Mouse (Mus musculus): ENCODE data around the gene Cacna1h. TPM values are rescaled to one million over a fixed set of nuclear protein-coding genes. Genes with fewer than 3 reads are reported as not detected.

The Cacna1h gene
- polyA plus RNA-seq, 1 experiment from 2014 or later = 13.8 TPM

- WGBS = 84% methylated on average over 6 of the region's 6 CpGs
- no peak for ATAC-seq (replicated peaks)
- H3K4me3 ChIP-seq = no peak overlapping the region
These were observed 7.8 kb upstream of the Cacna1h start for GRCm38 (mm10) chr17:25441417-25441816.

DNA sequence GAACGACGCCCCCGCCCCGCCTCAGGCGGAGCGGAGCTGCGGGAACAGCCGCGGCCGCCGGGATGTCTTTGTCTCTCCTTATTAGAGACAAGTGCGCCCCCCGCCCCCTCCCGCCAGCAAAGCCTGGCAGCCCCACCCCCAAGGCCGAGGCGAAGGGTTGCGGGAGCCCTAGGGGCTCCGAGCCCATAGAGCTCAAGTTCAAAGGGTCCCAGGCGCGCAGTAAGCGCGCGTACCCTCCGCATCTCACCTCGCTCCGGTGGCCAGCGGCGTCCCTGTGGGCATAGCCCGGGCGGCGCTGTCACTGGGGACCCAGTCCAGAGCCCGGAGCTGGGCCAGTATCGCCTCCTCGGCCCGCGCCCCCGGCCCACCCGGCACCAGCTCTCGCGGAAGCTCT lies 363 bp downstream of the Cacna1h start:
- Histone ChIP-seq H3K4me1 (peaks cover 44% of the 10 kb centered on the region), H3K27me3 (peaks cover 9% of the 10 kb centered on the region; the same call in 1 of the 2 replicates)

More at GRCm38 (mm10) chr17:25441417-25441816, 7.8 kb upstream of the Cacna1h start:
- Histone ChIP-seq H3K4me1 (no peaks in the 10 kb centered on the region), H3K27ac (replicated peaks) (no peak overlapping the region), H3K4me2 (replicated peaks) (no peak overlapping the region), H3K27me3 (no peaks in the 10 kb centered on the region), H3K9ac (replicated peaks) (no peak overlapping the region), H3K9me3 (no peaks in the 10 kb centered on the region), H3K36me3 (no peaks in the 10 kb centered on the region)

GRCm38 (mm10) chr17:25432433-25433181 lies 976 bp downstream of the Cacna1h start:
- peaks cover 47% of the 10 kb centered on the region for H3K4me1 ChIP-seq
- under 1% methylated on average over 53 of the region's 53 CpGs for WGBS
- H3K4me3 ChIP-seq = peak overlapping the region; percentile 82
- peak overlapping the region; percentile 75 for H3K27ac ChIP-seq (replicated peaks)
- peak overlapping the region; percentile 73 for H3K9ac ChIP-seq (replicated peaks)
- no peaks in the 10 kb centered on the region for H3K36me3 ChIP-seq
- peaks cover 9% of the 10 kb centered on the region; the same call in 1 of the 2 replicates for H3K27me3 ChIP-seq
- ATAC-seq (replicated peaks) = peak; percentile 17; the same call in 1 of the 2 replicates
- no peaks in the 10 kb centered on the region for H3K9me3 ChIP-seq
- H3K4me2 ChIP-seq (replicated peaks) = peak overlapping the region; percentile 69

More for the DNA sequence above, 363 bp downstream of the Cacna1h start:
- H3K9me3 ChIP-seq = no peaks in the 10 kb centered on the region
- ATAC-seq (replicated peaks) = peak; percentile 54
- H3K36me3 ChIP-seq = no peaks in the 10 kb centered on the region
- peak overlapping the region; percentile 75 for H3K27ac ChIP-seq (replicated peaks)
- H3K4me3 ChIP-seq = peak overlapping the region; percentile 82
- peak overlapping the region; percentile 69 for H3K4me2 ChIP-seq (replicated peaks)
- 1% methylated on average over 40 of the region's 40 CpGs for WGBS
- peak overlapping the region; percentile 73 for H3K9ac ChIP-seq (replicated peaks)

GRCm38 (mm10) chr17:25430534-25430933 lies 3.0 kb downstream of the Cacna1h start:
- H3K4me1 ChIP-seq = peaks cover 56% of the 10 kb centered on the region
- peaks cover 9% of the 10 kb centered on the region; the same call in 1 of the 2 replicates for H3K27me3 ChIP-seq
- no peak for ATAC-seq (replicated peaks)
- H3K4me3 ChIP-seq = no peak overlapping the region
- 65% methylated on average over 8 of the region's 8 CpGs for WGBS
- no peak overlapping the region for H3K9ac ChIP-seq (replicated peaks)
- H3K36me3 ChIP-seq = no peaks in the 10 kb centered on the region
- no peaks in the 10 kb centered on the region for H3K9me3 ChIP-seq
- no peak overlapping the region for H3K27ac ChIP-seq (replicated peaks)
- peak overlapping the region; percentile 69; the same call in 1 of the 2 replicates for H3K4me2 ChIP-seq (replicated peaks)

GRCm38 (mm10) chr17:25429886-25430285 lies 3.7 kb downstream of the Cacna1h start:
- no peak for ATAC-seq (replicated peaks)
- H3K9me3 ChIP-seq = no peaks in the 10 kb centered on the region
- WGBS = 60% methylated on average over 6 of the region's 6 CpGs
- H3K27ac ChIP-seq (replicated peaks) = no peak overlapping the region
- H3K4me1 ChIP-seq = peaks cover 54% of the 10 kb centered on the region
- 0 out of 2 replicates have a peak, but pooled peaks cover 6% of the 10 kb centered on the region for H3K27me3 ChIP-seq
- H3K4me2 ChIP-seq (replicated peaks) = no peak overlapping the region
- no peaks in the 10 kb centered on the region for H3K36me3 ChIP-seq
- H3K4me3 ChIP-seq = no peak overlapping the region
- no peak overlapping the region for H3K9ac ChIP-seq (replicated peaks)

- Histone ChIP-seq H3K27me3 (0 out of 2 replicates have a peak, but pooled peaks cover 6% of the 10 kb centered on the region), H3K4me1 (peaks cover 48% of the 10 kb centered on the region), H3K4me3 (no peak overlapping the region), H3K27ac (replicated peaks) (no peak overlapping the region), H3K9ac (replicated peaks) (no peak overlapping the region), H3K9me3 (no peaks in the 10 kb centered on the region), H3K36me3 (no peaks in the 10 kb centered on the region), H3K4me2 (replicated peaks) (no peak overlapping the region)
- ATAC-seq (replicated peaks) = no peak
- WGBS = 64% methylated on average over 5 of the region's 5 CpGs
These were observed 4.3 kb downstream of the Cacna1h start for GRCm38 (mm10) chr17:25429240-25429639.

GRCm38 (mm10) chr17:25427441-25427840 lies 6.1 kb downstream of the Cacna1h start:
- H3K4me2 ChIP-seq (replicated peaks) = no peak overlapping the region
- H3K4me1 ChIP-seq = peaks cover 38% of the 10 kb centered on the region
- ATAC-seq (replicated peaks) = no peak

GRCm38 (mm10) chr17:25425996-25426395 lies 7.6 kb downstream of the Cacna1h start:
- Histone ChIP-seq H3K4me2 (replicated peaks) (no peak overlapping the region), H3K27me3 (0 out of 2 replicates have a peak, but pooled peaks cover 2% of the 10 kb centered on the region), H3K27ac (replicated peaks) (no peak overlapping the region), H3K9ac (replicated peaks) (no peak overlapping the region), H3K4me1 (peaks cover 24% of the 10 kb centered on the region), H3K4me3 (no peak overlapping the region), H3K9me3 (no peaks in the 10 kb centered on the region), H3K36me3 (no peaks in the 10 kb centered on the region)
- no peak for ATAC-seq (replicated peaks)
- 58% methylated on average over 2 of the region's 2 CpGs for WGBS

More at GRCm38 (mm10) chr17:25427441-25427840, 6.1 kb downstream of the Cacna1h start:
- H3K36me3 ChIP-seq = no peaks in the 10 kb centered on the region
- 36% methylated on average over 10 of the region's 10 CpGs for WGBS
- H3K9ac ChIP-seq (replicated peaks) = no peak overlapping the region
- no peak overlapping the region for H3K4me3 ChIP-seq
- H3K27me3 ChIP-seq = 0 out of 2 replicates have a peak, but pooled peaks cover 6% of the 10 kb centered on the region
- no peaks in the 10 kb centered on the region for H3K9me3 ChIP-seq
- no peak overlapping the region for H3K27ac ChIP-seq (replicated peaks)

GRCm38 (mm10) chr17:25424526-25425080 lies 9.0 kb downstream of the Cacna1h start:
- 27% methylated on average over 8 of the region's 8 CpGs for WGBS
- no peak overlapping the region for H3K4me3 ChIP-seq
- no peak overlapping the region for H3K4me2 ChIP-seq (replicated peaks)
- no peak overlapping the region for H3K9ac ChIP-seq (replicated peaks)
- ATAC-seq (replicated peaks) = no peak
- no peaks in the 10 kb centered on the region for H3K36me3 ChIP-seq
- no peaks in the 10 kb centered on the region for H3K27me3 ChIP-seq
- no peaks in the 10 kb centered on the region for H3K9me3 ChIP-seq
- H3K4me1 ChIP-seq = peaks cover 24% of the 10 kb centered on the region
- H3K27ac ChIP-seq (replicated peaks) = no peak overlapping the region

DNA sequence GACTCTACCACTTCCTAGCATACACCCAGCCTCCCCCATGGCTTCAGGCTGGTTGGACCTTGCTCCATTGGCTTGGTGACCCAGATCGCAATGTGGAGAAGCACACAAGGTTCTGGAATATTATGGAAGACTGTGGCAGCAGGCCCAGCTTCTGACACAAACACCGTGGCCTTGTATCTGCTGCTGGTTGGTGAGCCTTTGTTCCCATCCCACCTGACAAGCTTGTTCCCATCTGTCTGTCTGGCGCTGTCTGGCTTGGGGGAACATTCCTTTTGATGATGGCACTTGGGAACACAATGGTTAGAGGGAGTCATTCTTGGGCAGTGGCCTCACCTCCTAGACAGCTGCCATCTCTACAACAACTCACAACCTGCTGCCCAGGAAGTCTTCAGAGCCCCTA lies 12.6 kb downstream of the Cacna1h start:
- Histone ChIP-seq H3K4me2 (replicated peaks) (no peak overlapping the region), H3K27ac (replicated peaks) (no peak overlapping the region)
- 70% methylated on average over 3 of the region's 3 CpGs for WGBS

DNA sequence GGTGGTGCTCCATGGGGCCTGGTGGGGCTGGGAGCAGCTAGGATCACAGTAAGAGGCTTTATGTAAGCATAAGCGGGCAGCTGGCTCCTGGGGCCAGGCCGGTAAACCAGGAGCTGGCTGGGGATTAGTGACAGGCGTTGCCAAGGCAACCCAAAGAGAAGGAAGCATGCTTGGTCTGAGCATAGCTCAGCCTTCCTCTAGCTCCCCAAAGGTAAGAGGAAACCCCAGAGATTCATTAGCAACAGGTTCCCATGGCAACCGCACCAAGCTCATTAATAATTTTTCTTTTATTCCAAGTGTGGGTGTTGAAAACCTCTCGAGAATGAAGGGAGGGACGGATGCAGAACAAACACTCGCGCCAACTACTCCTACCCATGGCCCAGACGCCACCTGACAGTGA lies 14.7 kb downstream of the Cacna1h start:
- H3K4me1 ChIP-seq = peaks cover 55% of the 10 kb centered on the region

More for the DNA sequence above, 12.6 kb downstream of the Cacna1h start:
- H3K4me1 ChIP-seq = peaks cover 40% of the 10 kb centered on the region
- no peaks in the 10 kb centered on the region for H3K27me3 ChIP-seq
- no peaks in the 10 kb centered on the region for H3K36me3 ChIP-seq
- no peak overlapping the region for H3K4me3 ChIP-seq
- H3K9me3 ChIP-seq = no peaks in the 10 kb centered on the region
- no peak overlapping the region for H3K9ac ChIP-seq (replicated peaks)
- ATAC-seq (replicated peaks) = no peak

DNA sequence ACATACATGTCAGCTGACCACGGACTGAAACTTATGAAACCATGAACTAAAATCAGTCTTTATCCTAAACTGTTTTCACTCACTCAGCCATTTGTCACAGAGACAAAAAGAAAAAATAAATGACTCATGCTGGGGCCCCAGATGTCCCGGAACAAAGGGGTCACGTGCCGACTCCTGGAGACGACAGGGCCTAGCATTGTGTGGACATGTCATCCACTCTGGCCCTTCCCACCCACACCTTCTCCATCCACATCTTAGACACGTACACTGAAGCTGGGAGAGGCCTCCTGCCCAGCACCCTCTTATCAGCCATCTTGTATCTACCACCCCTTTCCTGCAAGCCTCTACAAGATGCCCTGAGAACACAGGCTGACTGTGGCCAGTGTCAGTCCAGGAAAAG lies 15.6 kb downstream of the Cacna1h start:
- H3K9ac ChIP-seq (replicated peaks) = no peak overlapping the region
- H3K4me1 ChIP-seq = peaks cover 55% of the 10 kb centered on the region
- no peak for ATAC-seq (replicated peaks)
- no peak overlapping the region for H3K27ac ChIP-seq (replicated peaks)
- H3K9me3 ChIP-seq = no peaks in the 10 kb centered on the region
- no peaks in the 10 kb centered on the region for H3K36me3 ChIP-seq
- WGBS = 72% methylated on average over 6 of the region's 6 CpGs
- H3K4me3 ChIP-seq = no peak overlapping the region
- no peak overlapping the region for H3K4me2 ChIP-seq (replicated peaks)
- H3K27me3 ChIP-seq = no peaks in the 10 kb centered on the region

More for the DNA sequence above, 14.7 kb downstream of the Cacna1h start:
- whole genome bisulfite sequencing = 6% methylated on average over 9 of the region's 9 CpGs
- Histone ChIP-seq H3K4me2 (replicated peaks) (0 out of 2 replicates have a peak overlapping the region, but pooled peaks have one; percentile 4), H3K9ac (replicated peaks) (0 out of 2 replicates have a peak overlapping the region, but pooled peaks have one; percentile 13), H3K27me3 (no peaks in the 10 kb centered on the region), H3K4me3 (no peak overlapping the region), H3K9me3 (no peaks in the 10 kb centered on the region), H3K27ac (replicated peaks) (peak overlapping the region; percentile 63), H3K36me3 (no peaks in the 10 kb centered on the region)
- peak; percentile 58 for ATAC-seq (replicated peaks)

All from forebrain, embryonic 15.5 days (tissue).